ENCODE assay signal across 9 mouse cellular contexts in the genomic region with DNA sequence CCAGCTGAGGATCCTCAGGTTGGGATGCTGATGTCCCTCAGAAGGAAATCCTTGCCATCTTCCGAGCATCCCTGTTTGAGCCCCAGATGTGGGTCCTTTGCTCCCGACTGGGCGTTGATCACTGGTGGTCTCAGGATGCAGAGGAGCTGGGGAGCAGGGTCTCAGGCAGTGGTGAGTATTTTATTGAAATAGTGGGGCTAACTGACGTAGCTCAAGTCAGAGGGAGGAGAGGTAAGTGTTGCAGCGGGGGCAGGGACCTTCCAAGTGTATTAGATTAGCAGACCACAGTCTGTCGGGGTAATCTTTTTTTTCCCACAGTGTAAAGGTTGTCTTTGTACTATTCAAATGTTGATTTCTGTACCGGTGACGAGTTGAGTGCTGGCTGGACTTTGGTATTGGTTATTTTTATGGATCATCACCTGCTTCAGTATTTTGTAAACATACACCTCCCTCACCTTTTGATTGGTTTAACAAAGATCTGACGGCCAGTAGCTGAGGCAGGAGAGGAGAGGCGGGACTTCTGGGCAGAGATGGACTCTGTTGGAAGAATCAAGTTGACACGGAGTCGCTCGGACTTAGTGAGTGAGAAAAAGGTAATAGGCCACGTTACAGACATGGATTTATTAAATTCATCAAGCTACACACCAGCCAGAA. TPM values are rescaled to one million over a fixed set of nuclear protein-coding genes. Genes with fewer than 3 reads are reported as not detected.
"Had no signal": no experiment of that assay in that cellular context is flagged by ENCODE, and none has a peak within 500 bp of the region (broad histone marks: within the 10 kb centered on the region; RNA-seq: fewer than 3 reads in every experiment).

No protein-coding gene starts in this region.

- H3K27ac ChIP-seq: limb, embryonic 13.5 days; liver, embryonic 13.5 days; midbrain, embryonic 10.5 days; neural tube, embryonic 13.5 days; stomach, embryonic 15.5 days had no signal

- H3K9ac ChIP-seq: limb, embryonic 13.5 days; liver, embryonic 13.5 days; neural tube, embryonic 13.5 days; stomach, embryonic 15.5 days had no signal

- ATAC-seq: hindbrain, embryonic 16.5 days had no signal

- H3K4me2 ChIP-seq: stomach, embryonic 15.5 days had no signal

- H3K27me3 ChIP-seq: limb, embryonic 13.5 days; liver, embryonic 13.5 days; neural tube, embryonic 13.5 days; stomach, embryonic 15.5 days had no signal

- H3K9me3 ChIP-seq: limb, embryonic 13.5 days; liver, embryonic 13.5 days; midbrain, embryonic 10.5 days; neural tube, embryonic 13.5 days; stomach, embryonic 15.5 days had no signal

- DNase-seq: liver, embryonic 13.5 days; lung, adult 18-20 months; right cerebral cortex, postnatal 4 days had no signal

- H3K4me3 ChIP-seq: liver, embryonic 13.5 days; stomach, embryonic 15.5 days had no signal

RNA-seq across cellular contexts. Expression of gene Lrrc74b, which starts 28.2 kb away (rescaled TPM):
- polyA plus RNA-seq: limb, embryonic 13.5 days; liver, embryonic 13.5 days; spleen, adult 2 months had no signal

RNA-seq across cellular contexts. Expression of gene P2rx6, which starts 28.9 kb away (rescaled TPM):
- polyA plus RNA-seq: liver, embryonic 13.5 days had no signal
